Mouse (Mus musculus) macrophage (primary cell): ENCODE results near the gene Mmp24. TPM values are rescaled to one million over a fixed set of nuclear protein-coding genes. Genes with fewer than 3 reads are reported as not detected.

Experiments used
- H3K27ac ChIP-seq: fragments of 350-480 bp; formaldehyde crosslinking; 2 replicates; pipeline ENCODE4 v1.9.0; 2021
- H3K36me3 ChIP-seq: fragments of 350-480 bp; formaldehyde crosslinking; 2 replicates; pipeline ENCODE4 v1.9.0; 2021; ENCODE audit errors: inconsistent target
- H3K4me3 ChIP-seq: fragments of 350-480 bp; formaldehyde crosslinking; 2 replicates; pipeline ENCODE4 v1.9.0; 2021; ENCODE audit errors: inconsistent target
- H3K79me2 ChIP-seq: fragments of 350-480 bp; formaldehyde crosslinking; 2 replicates; pipeline ENCODE4 v1.9.0; 2021; ENCODE audit errors: inconsistent target
- WGBS: methylation state at CpG from one replicate; pipeline ENCODE4 v1.1.7; 2026; ENCODE audit warnings: inconsistent platforms; ENCODE audit not compliant: missing documents; 5-methylcytosine and 5-hydroxymethylcytosine counted together
- polyA plus RNA-seq: library from polyadenylated mRNA; stranded (reverse); fragments of 250-400 nt; gene quantifications from 3 replicates; pipeline ENCODE4 v1.2.4, GENCODE M21; 2018; ENCODE audit warnings: inconsistent platforms

Mmp24 gene
- polyA plus RNA-seq, 1 experiment from 2014 or later = 0.04 TPM

GRCm38 (mm10) chr2:155751014-155751786 is 23.9 kb upstream of the Mmp24 start, which contains the start of gene Procr:
Gene Procr, plus strand, starts transcription at chr2:155751117.
- H3K36me3 ChIP-seq = no peaks in the 10 kb centered on the region
- WGBS = under 1% methylated on average over 25 of the region's 25 CpGs
- no peaks in the 10 kb centered on the region for H3K79me2 ChIP-seq
- no peak within 1 kb of the TSS for H3K27ac ChIP-seq
- H3K4me3 ChIP-seq = peak within 1 kb of the TSS; percentile 31

- 11% methylated on average over 1 of the region's 1 CpGs for WGBS
- H3K27ac ChIP-seq = no peak overlapping the region
- H3K36me3 ChIP-seq = no peaks in the 10 kb centered on the region
- H3K4me3 ChIP-seq = no peak overlapping the region
- no peaks in the 10 kb centered on the region for H3K79me2 ChIP-seq
Measured at GRCm38 (mm10) chr2:155755746-155756145, 19.4 kb upstream of the Mmp24 start.

- no peaks in the 10 kb centered on the region for H3K79me2 ChIP-seq
- H3K4me3 ChIP-seq = no peak overlapping the region
- H3K36me3 ChIP-seq = no peaks in the 10 kb centered on the region
- 60% methylated on average over 14 of the region's 14 CpGs for WGBS
- H3K27ac ChIP-seq = no peak overlapping the region
Measured at GRCm38 (mm10) chr2:155756855-155757566, 18.1 kb upstream of the Mmp24 start.

GRCm38 (mm10) chr2:155764679-155765418 is 10.3 kb upstream of the Mmp24 start:
- no peaks in the 10 kb centered on the region for H3K79me2 ChIP-seq
- H3K27ac ChIP-seq = no peak overlapping the region
- no peaks in the 10 kb centered on the region for H3K36me3 ChIP-seq
- H3K4me3 ChIP-seq = no peak overlapping the region
- 70% methylated on average over 13 of the region's 13 CpGs for WGBS

- no peak overlapping the region for H3K4me3 ChIP-seq
- 80% methylated on average over 4 of the region's 4 CpGs for WGBS
- no peak overlapping the region for H3K27ac ChIP-seq
- no peaks in the 10 kb centered on the region for H3K36me3 ChIP-seq
- H3K79me2 ChIP-seq = no peaks in the 10 kb centered on the region
Measured at GRCm38 (mm10) chr2:155773664-155774063, 1.5 kb upstream of the Mmp24 start.

GRCm38 (mm10) chr2:155774261-155774926 is 748 bp upstream of the Mmp24 start:
- H3K4me3 ChIP-seq = no peak overlapping the region
- WGBS = 52% methylated on average over 11 of the region's 11 CpGs
- no peaks in the 10 kb centered on the region for H3K79me2 ChIP-seq

GRCm38 (mm10) chr2:155775685-155776263 is 632 bp downstream of the Mmp24 start:
- Histone ChIP-seq H3K4me3 (no peak overlapping the region), H3K27ac (no peak overlapping the region), H3K79me2 (no peaks in the 10 kb centered on the region), H3K36me3 (no peaks in the 10 kb centered on the region)
- 7% methylated on average over 19 of the region's 44 CpGs for WGBS

More at GRCm38 (mm10) chr2:155774261-155774926, 748 bp upstream of the Mmp24 start:
- no peaks in the 10 kb centered on the region for H3K36me3 ChIP-seq
- no peak overlapping the region for H3K27ac ChIP-seq

- Histone ChIP-seq H3K4me3 (no peak overlapping the region), H3K79me2 (no peaks in the 10 kb centered on the region), H3K36me3 (no peaks in the 10 kb centered on the region), H3K27ac (no peak overlapping the region)
- 70% methylated on average over 10 of the region's 10 CpGs for WGBS
Measured at GRCm38 (mm10) chr2:155776824-155777687, 1.9 kb downstream of the Mmp24 start.

- H3K4me3 ChIP-seq = no peak overlapping the region
- H3K79me2 ChIP-seq = no peaks in the 10 kb centered on the region
- H3K27ac ChIP-seq = no peak overlapping the region
- WGBS = 86% methylated on average over 4 of the region's 4 CpGs
- H3K36me3 ChIP-seq = no peaks in the 10 kb centered on the region
Measured at GRCm38 (mm10) chr2:155777688-155777985, 2.5 kb downstream of the Mmp24 start.

- Histone ChIP-seq H3K27ac (no peak overlapping the region), H3K36me3 (no peaks in the 10 kb centered on the region), H3K79me2 (no peaks in the 10 kb centered on the region), H3K4me3 (no peak overlapping the region)
- WGBS = 76% methylated on average over 6 of the region's 6 CpGs
Measured at GRCm38 (mm10) chr2:155778004-155778403, 2.9 kb downstream of the Mmp24 start.

GRCm38 (mm10) chr2:155779066-155779465 is 3.9 kb downstream of the Mmp24 start:
- H3K79me2 ChIP-seq = no peaks in the 10 kb centered on the region
- 47% methylated on average over 5 of the region's 7 CpGs for WGBS
- no peak overlapping the region for H3K27ac ChIP-seq

GRCm38 (mm10) chr2:155779506-155779905 is 4.4 kb downstream of the Mmp24 start:
- H3K27ac ChIP-seq = no peak overlapping the region
- no peaks in the 10 kb centered on the region for H3K79me2 ChIP-seq
- H3K36me3 ChIP-seq = no peaks in the 10 kb centered on the region
- no peak overlapping the region for H3K4me3 ChIP-seq
- WGBS = 81% methylated on average over 3 of the region's 3 CpGs

More at GRCm38 (mm10) chr2:155779066-155779465, 3.9 kb downstream of the Mmp24 start:
- Histone ChIP-seq H3K36me3 (no peaks in the 10 kb centered on the region), H3K4me3 (no peak overlapping the region)

- WGBS = 75% methylated on average over 6 of the region's 6 CpGs
- Histone ChIP-seq H3K79me2 (no peaks in the 10 kb centered on the region), H3K27ac (no peak overlapping the region), H3K4me3 (no peak overlapping the region), H3K36me3 (no peaks in the 10 kb centered on the region)
Measured at GRCm38 (mm10) chr2:155784534-155784933, 9.4 kb downstream of the Mmp24 start.
